Mouse (Mus musculus) MN1 (cell line): ENCODE measurements around the gene Zpbp2.

ENCODE experiments used
- DNase-seq: peaks from one replicate; pipeline ENCODE4 v3.0.0-alpha.2; 2016; ENCODE audit warnings: low spot score

Gene Zpbp2

DNA sequence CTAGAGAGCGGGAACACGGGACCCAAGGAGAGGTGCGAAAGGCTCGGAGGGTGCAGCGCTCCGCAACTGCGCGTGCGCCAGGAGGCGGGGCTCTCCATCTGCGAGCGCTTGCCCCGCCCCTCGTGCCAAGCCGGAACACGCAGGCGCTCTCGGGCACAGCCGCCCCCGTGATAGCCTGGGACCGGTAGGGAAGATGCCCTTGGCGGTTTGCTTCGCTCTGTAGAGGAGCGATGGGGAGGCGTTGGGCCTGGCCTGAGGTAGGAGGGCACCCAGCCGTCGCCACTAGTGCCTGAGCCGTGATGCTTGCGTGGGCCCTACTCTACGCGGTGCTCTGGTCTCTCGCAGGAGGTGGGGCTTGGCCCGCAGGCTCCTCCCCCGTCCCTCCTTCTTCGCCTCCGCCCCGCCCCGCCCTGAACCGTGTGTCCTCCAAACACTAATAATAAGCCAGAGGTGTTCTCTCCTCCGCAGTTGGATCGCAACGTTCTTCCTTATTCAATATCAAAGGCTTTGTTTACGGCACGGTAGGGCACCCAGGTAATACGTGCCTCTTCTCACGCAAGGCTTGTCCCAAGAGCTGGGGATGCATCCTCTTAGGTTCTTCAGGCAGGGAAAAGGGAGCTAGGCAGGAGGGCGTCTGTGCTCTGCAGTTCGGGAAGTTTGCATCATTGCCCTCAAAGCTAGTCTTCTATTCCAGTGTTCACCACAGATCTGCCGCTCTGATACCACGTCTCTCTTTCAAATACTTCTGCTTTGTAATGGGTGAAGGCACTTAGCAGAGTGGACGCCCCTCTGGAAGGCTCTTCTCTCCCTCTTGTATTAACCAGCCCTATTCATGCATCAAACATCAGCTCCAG is at the start of gene Zpbp2:
Gene Zpbp2 (plus strand): TSS at position 123 of the 854 bp plus-strand sequence.
- peak; percentile 36 for DNase-seq

DNA sequence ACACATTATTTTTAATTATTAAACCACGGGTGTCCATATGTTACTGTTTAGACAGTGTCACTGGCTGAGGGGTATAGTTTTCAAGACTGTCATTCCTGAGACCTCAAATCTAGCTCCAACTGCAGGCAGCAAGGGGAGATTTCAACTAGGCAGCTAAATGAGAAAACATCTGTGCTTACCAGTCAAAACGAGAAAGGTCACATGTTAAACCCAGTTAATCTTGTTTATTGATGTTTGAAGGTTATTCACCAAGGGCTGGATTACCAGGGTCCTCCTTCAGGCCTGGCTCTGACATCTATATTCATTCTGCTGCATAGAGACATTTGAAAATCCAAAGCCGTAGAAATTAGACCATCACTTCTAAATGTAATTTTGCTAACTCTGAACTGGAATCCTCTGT is 46.0 kb upstream of the Zpbp2 start:
- DNase-seq: no peak

GRCm38 (mm10) chr11:98509434-98509833 is 41.5 kb upstream of the Zpbp2 start:
- no peak for DNase-seq

DNA sequence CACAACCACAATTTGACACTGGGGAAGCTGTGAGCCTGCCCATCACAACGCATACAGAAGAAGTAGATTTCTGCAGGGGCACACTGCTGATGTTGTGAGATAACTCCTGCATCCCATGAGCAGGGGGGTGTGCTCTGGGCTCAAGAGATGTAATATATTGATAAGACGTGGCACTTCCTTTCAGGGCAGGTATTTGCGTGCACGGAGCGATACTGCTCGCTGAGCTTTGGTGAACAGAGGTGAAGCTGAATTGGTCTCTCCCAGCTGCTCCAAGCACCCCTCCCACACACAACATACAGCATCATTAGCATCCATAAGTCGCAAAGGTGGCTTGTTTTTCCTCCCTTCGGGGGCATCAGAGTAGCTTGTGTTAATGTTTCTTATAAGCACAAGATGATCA is 40.8 kb upstream of the Zpbp2 start:
- no peak for DNase-seq

- DNase-seq: no peak
Observed at GRCm38 (mm10) chr11:98512881-98513280, 38.0 kb upstream of the Zpbp2 start.

GRCm38 (mm10) chr11:98513356-98513936 is 37.5 kb upstream of the Zpbp2 start:
- DNase-seq: no peak

DNA sequence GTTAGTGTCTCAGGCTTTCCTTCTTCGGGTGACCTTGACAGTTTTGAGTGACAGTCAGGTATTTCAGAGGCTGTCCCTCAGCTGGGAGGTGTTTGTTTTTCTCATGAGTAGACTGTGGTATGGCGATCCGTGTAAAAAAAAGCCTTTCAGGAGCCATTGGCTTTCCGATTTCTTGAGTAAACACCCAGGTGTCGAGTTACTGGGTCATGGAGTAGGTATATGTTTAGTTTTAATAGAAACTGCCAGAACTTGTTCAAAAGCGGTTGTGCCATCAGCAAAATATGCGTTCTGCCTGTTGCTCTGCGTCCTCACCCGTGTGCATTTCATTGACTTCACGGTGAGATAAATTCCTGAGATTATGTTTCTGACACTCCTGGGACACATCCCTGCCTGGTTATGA is 30.4 kb upstream of the Zpbp2 start:
- no peak for DNase-seq

- DNase-seq: no peak
Observed at GRCm38 (mm10) chr11:98525140-98525539, 25.8 kb upstream of the Zpbp2 start.

DNA sequence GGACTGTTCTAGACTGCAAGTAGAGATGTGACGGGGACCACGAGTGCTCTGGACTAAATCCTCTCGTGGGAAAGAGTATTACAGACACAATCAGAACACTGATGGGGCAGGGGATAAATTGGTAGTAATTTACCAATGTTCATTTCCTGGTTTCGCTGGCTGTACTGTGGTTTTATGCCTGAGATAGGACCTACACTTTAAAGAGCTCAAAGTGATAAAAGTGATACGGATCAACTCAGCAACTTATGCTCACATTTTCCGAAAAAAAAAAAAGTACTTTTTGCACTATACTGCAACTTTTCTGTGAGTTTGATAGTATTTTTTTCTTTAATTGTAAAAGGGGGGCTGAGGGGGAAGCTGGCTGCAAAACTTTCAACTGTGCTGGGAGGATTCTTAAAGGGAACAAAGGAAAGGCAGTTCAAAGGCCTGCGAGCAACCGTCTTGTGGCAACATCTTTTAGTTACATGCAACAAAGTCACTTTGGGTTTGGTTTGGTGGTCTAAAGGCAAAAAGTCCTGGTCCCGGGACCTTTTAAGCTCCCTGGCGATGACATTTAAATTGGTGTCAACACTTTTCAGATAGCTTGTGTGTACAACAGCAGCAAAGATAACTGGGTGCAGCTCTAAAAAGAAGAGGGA is 24.0 kb upstream of the Zpbp2 start:
- DNase-seq: no peak

DNA sequence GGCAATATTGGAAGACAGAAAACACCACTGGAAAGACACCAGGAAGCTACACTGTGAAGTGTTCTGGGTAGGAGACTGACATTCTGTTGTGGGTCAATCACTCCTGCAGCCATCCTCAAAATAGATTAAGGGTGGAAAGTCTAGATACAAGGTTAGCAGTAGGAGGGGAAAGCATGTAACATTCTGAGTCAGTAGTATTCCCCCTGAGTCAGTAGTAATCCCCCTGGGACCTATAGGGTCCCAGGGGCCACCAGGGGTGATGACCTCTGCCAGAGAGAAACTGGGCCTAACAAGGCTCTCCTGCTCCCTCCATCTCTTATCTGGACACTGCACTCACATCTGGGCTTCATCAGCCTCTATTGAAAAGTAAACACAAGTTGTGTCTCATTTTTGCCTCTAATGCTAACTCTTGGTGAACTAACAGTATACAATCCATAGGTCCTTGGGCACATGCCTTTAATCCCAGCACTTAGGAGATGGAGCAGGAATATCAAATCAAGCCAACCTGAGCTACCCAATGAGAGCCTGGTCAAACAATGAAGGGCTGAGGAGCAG is 13.3 kb upstream of the Zpbp2 start:
- no peak for DNase-seq

DNA sequence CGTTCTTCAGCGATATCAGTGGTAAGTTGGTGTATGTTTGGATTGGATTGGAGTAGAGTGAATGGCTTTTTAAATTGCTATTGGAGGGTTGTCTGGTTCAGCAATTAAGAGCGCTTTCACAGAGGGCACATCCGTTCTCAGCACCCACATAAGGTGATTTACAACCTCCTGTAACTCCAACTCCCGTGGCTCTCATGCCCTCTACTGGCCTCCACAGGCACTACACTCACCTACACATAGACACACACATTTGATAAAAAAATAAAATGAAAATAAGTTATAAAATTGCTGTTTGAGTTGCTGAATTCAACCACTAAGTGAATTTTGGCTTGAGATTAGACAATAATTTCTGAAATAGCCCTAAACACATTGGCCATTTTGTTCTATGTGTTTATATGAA is 10.6 kb upstream of the Zpbp2 start:
- no peak for DNase-seq

DNA sequence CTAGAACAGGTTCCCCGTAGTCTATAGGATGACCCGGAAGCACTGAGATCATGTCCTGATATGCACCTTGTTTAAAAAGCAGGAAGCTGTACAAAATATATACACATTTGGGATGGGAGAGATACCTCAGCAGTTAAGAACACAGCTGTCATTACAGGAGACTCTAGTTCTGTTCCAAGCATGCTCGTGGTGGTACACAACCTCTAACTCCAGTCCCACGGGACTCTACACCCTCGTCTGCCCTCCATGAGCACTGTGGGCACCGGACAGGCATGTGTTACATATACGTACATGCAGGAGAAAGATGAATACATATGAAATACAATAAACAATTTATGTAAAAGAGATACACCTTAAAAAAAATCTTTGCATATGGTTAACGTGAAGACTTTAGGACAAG is 8.3 kb upstream of the Zpbp2 start:
- no peak for DNase-seq

GRCm38 (mm10) chr11:98543414-98543813 is 7.5 kb upstream of the Zpbp2 start:
- no peak for DNase-seq

- DNase-seq: no peak
Observed at GRCm38 (mm10) chr11:98544890-98545677, 5.8 kb upstream of the Zpbp2 start.

- DNase-seq: no peak
Observed at GRCm38 (mm10) chr11:98545711-98546231, 5.1 kb upstream of the Zpbp2 start, which contains the start of gene Ikzf3. Ikzf3 (minus strand) TSS chr11:98546031.

DNA sequence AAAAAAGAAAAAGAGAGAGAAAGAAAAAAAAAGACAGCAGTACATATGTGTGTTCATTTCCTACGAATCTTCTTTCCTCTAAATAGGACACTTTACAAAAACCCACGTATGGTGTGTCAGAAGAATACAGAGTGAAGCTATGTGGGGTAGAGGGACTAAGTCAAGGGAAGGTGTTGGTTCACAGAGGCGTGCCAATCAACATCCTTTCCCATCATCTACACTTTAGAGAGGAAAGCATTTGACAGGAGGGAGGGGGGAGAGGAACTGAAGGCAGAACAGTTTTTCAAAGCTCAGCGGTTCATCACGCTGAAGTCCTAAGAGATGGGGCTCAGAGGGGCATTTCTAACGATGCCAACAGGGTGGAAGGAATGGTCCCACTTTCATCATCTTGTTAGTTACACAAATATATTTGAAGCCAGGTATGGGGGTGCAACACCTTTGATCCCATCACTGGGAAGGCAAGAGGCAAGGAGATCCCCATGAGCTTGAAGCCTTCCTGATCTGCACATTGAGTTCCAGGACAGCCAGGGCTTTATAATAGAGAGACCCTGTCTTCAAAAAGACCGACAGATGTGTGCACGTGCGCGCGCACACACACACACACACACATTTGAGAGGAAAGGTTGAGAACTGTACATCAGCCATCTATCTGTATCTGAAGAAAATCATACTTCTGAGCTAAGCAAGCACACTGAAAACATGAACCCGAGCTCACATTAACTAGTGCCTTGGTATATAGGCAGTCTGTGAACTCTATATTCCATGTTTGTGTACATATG is 4.2 kb upstream of the Zpbp2 start:
- DNase-seq: no peak

DNA sequence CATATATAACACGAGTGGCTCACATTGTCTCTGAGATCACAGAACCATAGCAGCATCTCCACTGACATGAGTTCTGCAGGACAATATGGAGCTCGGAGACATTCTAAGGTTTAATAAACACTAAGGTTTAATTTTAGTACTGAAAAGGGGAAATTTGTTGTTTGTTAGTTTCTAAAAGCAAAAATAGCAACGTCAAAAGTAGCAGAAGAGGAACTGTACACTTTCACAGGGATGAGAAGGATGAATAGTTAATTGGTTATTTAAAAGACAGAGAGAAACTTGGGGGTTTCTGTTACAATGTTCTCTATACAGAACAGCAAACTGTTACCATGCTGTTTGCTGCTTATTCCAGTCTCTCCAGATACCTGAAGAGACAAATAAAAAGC is 3.6 kb upstream of the Zpbp2 start:
- no peak for DNase-seq

GRCm38 (mm10) chr11:98549363-98549762 is 1.5 kb upstream of the Zpbp2 start:
- DNase-seq: no peak

GRCm38 (mm10) chr11:98550311-98550974 is 454 bp upstream of the Zpbp2 start:
- DNase-seq: no peak

- no peak for DNase-seq
Observed at GRCm38 (mm10) chr11:98553966-98554365, 3.1 kb downstream of the Zpbp2 start.
